Mouse (Mus musculus) heart, adult 9 months (tissue): ENCODE measurements around the gene Cacna1g.

ENCODE experiments used
- DNase-seq, 2 experiments: peaks; one replicate each; pipeline ENCODE4 v3.0.0; 2022; ENCODE audit warnings: low spot score in 2 of 2

The Cacna1g gene

GRCm38 (mm10) chr11:94473707-94474543, at the start of gene Cacna1g:
Cacna1g (minus strand) TSS chr11:94474198.
- peak; percentile 88 to 91 for DNase-seq

- peak; percentile 41 to 59 for DNase-seq
Measured at GRCm38 (mm10) chr11:94521219-94521843, 47.3 kb upstream of the Cacna1g start, which contains the start of gene Mycbpap. Mycbpap (minus strand) TSS chr11:94521742.

GRCm38 (mm10) chr11:94513452-94513851, 39.5 kb upstream of the Cacna1g start:
- DNase-seq: no peak

DNA sequence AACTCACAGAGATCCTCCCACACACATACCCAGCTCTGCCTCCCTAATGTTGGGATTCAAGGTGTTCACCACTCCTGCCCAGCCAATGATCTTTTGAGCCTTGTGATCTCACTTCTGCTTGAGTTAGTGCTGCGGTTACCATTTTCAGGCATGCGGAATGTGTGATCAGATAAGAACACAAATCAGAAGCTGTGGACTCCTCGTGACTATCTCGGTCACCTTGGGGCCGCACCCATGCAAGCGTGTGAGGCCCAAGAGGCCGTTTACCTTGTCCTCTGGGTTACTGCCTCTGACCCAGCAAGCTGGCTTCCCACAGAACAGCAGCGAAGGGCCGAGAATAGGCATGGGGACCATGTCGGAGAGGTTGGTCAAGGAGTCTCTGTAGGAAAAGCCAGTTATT, 35.0 kb upstream of the Cacna1g start:
- no peak for DNase-seq

GRCm38 (mm10) chr11:94501482-94501881, 27.5 kb upstream of the Cacna1g start:
- DNase-seq: no peak

DNA sequence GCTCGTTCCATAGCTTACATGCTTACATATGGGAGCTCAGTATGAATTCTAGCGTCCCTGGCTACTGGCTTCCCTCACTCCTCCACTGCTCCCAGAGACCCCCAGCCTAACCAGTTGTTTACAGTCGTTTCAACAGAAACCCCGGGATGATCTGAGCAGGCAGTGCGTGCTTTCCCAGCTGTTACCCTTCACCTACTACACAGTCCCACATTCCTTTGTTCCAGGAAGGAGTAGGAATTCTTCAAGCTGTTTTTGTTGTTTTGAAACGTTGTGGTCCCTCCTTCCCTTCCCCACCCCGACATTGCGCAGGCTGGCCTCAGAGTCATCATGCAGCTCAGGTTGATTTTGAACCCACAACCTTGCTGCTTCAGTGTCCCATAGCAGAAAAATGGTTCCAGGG, 26.4 kb upstream of the Cacna1g start:
- no peak for DNase-seq

DNA sequence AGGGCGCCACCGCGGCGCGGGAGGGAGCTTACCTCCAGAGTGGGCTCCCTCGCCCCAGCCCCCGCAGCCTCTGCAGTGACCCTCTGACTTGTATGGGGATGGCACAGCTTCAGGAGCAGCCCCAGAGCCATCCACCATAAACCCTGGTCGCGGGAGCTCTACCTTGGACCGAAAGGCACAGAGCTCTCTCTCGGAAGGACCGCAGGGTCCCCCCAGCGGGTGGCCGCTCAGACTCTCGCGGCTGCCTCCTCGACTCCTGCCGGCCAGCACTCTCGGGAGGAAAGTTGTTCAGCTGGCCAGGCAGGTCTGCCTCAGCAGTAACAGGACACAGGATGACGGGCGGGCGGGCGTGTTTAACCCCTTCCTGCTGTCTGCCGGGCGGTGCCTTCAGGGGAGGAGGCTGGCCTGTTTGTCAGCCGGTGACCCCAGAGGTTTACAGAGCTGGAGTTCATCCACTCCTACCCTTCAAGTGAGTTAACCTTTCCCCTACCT, 25.7 kb upstream of the Cacna1g start, which contains the start of gene Epn3:
Epn3 (minus strand) TSS at position 314 of the 492 bp plus-strand sequence.
- DNase-seq: no peak

- no peak for DNase-seq
Measured at GRCm38 (mm10) chr11:94499035-94499434, 25.0 kb upstream of the Cacna1g start.

DNA sequence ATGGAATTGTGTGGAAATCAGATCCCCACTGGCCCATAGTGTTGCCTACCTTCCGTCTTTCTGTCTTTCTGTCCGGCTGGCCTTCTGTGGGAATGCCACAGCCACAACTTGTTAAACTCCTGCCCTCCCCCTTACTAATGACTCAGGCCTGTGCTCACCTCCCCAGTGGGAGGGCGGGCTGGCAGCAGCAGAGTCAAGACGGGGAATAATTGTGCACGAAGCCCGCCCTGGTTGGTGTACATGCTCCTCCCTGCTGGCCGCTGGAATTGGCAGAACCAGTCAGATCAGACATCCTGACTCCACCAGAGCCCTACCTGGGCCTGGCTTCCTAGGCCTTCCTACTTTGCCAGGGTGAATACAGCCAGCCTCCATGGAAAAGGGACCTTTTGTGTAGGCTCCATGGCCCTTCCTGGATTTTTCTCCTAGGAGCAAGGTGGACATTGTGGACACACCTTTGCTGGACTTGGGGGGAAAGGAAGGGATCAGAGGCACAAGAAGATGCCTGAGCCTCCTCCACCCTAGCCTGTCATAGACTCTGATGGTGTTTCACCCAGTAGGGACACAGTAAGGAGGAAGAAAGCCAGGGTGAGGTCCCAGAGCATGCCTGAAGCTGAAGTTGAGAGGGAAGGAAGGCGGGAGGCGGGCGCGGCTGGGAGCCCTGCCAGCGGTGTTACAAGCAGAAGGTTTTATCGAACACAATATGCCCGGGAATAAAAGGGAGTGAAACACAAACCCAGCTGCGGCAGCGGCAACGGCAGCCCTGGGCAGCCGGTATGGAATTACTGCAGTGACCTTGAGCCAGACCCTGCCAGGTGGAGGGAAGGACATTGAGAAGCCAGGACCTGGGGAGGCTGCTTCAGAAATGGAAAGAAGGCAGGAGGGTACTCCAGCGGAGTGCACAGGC, 24.3 kb upstream of the Cacna1g start:
- peak in 1 of 2 experiments; percentile 36 for DNase-seq

- peak in 1 of 2 experiments; percentile 45 for DNase-seq
Measured at GRCm38 (mm10) chr11:94495415-94495814, 21.4 kb upstream of the Cacna1g start.

- DNase-seq: no peak
Measured at GRCm38 (mm10) chr11:94491749-94492099, 17.7 kb upstream of the Cacna1g start.

DNA sequence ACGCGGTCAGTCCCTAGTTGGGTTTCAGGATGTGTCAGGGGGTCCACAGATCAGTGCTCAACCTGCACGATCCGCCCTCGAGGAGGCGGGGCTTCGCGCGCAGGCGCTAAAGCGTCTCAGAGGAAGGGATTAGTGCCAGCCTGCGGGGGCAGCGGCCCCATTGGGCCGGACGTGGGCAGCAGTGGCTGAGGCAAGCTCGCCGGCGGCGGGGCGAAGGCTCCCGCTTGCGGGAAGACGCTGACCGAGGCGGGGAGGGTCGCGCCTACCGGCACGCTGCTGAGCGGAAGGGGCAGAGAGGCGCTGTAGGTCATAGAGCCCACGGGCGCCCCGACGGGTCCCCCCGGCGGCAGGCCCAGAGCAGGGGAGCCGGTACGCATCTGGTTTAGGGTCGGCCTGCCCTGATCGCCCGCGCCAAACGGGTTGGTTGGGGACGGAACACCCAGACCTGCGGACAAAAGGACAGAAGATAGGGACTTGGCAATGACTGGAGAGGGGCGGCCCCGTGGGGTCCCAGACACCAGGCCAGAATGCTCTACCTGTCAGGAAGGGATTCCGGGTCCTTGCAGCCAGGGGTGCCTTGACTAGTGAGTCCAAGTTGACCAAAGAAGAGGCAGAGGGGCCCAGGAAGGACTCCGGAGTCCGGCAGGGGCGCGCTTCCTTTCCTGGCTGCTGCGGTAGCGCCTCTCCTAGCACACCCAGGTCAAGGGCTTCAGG, 17.2 kb upstream of the Cacna1g start:
- no peak for DNase-seq

GRCm38 (mm10) chr11:94489745-94490144, 15.7 kb upstream of the Cacna1g start:
- DNase-seq: no peak

GRCm38 (mm10) chr11:94488767-94489533, 15.0 kb upstream of the Cacna1g start:
- no peak for DNase-seq

DNA sequence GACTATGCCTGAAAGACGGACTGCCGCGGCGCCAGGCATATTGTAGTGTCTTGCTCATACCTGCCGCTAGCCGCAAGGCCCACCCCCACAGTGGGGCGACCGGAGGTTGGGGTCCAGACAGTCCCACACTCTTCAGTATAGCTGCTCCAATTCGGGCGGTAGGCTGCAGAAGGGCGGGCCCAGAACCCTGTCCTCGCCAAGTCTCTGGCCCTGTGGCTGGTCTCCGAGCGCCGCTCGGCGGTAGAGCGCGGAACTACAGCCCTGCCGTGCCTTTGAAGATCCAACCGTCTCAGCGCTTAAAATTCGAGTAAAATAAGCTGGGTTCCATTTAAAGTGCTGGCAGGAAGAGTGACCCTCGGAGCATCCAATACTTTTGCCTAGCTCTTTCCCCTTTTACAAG, 12.0 kb upstream of the Cacna1g start, which contains the start of gene Spata20:
Spata20 (minus strand) TSS at position 179 of the 400 bp plus-strand sequence.
- peak; percentile 52 to 77 for DNase-seq

GRCm38 (mm10) chr11:94485223-94485622, 11.2 kb upstream of the Cacna1g start:
- DNase-seq: no peak

DNA sequence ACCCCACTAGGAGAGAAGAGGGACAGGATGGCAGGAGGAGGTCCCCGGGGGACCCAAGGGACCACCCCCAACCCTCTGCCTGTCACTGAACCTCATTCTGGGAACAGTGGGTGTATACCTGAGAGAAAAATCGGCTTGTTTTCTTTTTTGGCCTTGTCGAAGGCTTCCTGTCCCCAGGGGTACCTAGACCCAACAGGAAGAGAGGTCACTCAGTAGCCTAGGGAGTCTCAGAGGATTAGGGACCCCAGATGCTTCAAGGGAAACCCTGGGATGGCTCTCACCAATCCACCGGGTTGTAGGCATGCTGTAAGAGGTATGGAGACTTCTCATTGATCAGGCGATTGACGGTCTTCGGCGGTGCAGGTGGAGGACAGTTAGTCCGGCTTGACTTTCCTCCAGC, 10.6 kb upstream of the Cacna1g start:
- DNase-seq: no peak

- DNase-seq: no peak
Measured at GRCm38 (mm10) chr11:94483921-94484320, 9.9 kb upstream of the Cacna1g start.

- DNase-seq: no peak
Measured at GRCm38 (mm10) chr11:94483436-94483835, 9.4 kb upstream of the Cacna1g start.

DNA sequence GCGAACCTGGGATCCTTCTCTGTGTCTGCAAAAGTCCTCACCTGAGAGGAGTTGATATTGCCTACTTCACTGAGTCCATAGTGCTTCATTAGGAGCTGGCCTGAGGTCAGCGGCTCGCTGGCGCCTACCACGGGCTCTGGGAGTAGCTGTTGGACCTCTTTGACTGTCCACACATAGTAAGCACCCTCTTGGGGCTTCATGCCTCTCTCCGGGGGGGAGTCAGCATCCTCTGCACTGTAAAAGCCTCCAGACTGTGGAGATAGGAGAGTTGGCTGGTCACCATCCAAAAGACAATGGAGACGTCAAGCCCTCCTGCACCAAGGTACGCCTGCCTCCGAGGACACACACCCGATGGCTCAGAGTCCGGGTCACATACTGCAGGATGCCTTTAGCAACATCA, 8.7 kb upstream of the Cacna1g start:
- no peak for DNase-seq
